Mouse (Mus musculus): ENCODE measurements at regions not wholly inside any gene's neighbourhood (a gene's known extent, or its start where the extent isn't known, plus 50 kb on each side); places are given as distances from the start of the nearest gene placed in this dataset.

- H3K4me3 ChIP-seq (replicated peaks): no peak overlapping the region
- 88% methylated on average over 1 of the region's 1 CpGs for WGBS
- H3K36me3 ChIP-seq: no peaks in the 10 kb centered on the region
- no peak for ATAC-seq (ENCODE audit: insufficient number of reproducible peaks, low FRiP score, low TSS enrichment, low read depth)
- no peaks in the 10 kb centered on the region for H3K27me3 ChIP-seq
- H3K4me2 ChIP-seq (replicated peaks): no peak overlapping the region
- H3K4me1 ChIP-seq: no peaks in the 10 kb centered on the region
- H3K9me3 ChIP-seq (replicated peaks): no peaks in the 10 kb centered on the region
- H3K27ac ChIP-seq (replicated peaks): no peak overlapping the region
- no peak overlapping the region for H3K9ac ChIP-seq
Measured at GRCm38 (mm10) chr14:97694238-97694637, 475.3 kb downstream of the Dach1 start.

GRCm38 (mm10) chr14:97684617-97685016, 484.9 kb downstream of the Dach1 start:
- H3K27me3 ChIP-seq: no peaks in the 10 kb centered on the region
- no peak for ATAC-seq (ENCODE audit: insufficient number of reproducible peaks, low FRiP score, low TSS enrichment, low read depth)
- H3K9me3 ChIP-seq (replicated peaks): no peaks in the 10 kb centered on the region
- H3K27ac ChIP-seq (replicated peaks): no peak overlapping the region
- H3K9ac ChIP-seq: no peak overlapping the region
- WGBS: 85% methylated on average over 3 of the region's 3 CpGs
- H3K36me3 ChIP-seq: no peaks in the 10 kb centered on the region
- H3K4me1 ChIP-seq: no peaks in the 10 kb centered on the region
- no peak overlapping the region for H3K4me2 ChIP-seq (replicated peaks)
- H3K4me3 ChIP-seq (replicated peaks): no peak overlapping the region

- no peak for ATAC-seq (ENCODE audit: insufficient number of reproducible peaks, low FRiP score, low TSS enrichment, low read depth)
- Histone ChIP-seq H3K9me3 (replicated peaks) (no peaks in the 10 kb centered on the region), H3K27ac (replicated peaks) (no peak overlapping the region), H3K4me1 (no peaks in the 10 kb centered on the region), H3K9ac (no peak overlapping the region), H3K36me3 (no peaks in the 10 kb centered on the region), H3K4me2 (replicated peaks) (no peak overlapping the region), H3K4me3 (replicated peaks) (no peak overlapping the region), H3K27me3 (no peaks in the 10 kb centered on the region)
- 69% methylated on average over 2 of the region's 2 CpGs for WGBS
Measured at GRCm38 (mm10) chr14:97667806-97668205, 501.8 kb downstream of the Dach1 start.

- H3K4me2 ChIP-seq (replicated peaks): no peak overlapping the region
- H3K9ac ChIP-seq: no peak overlapping the region
- no peak for ATAC-seq (ENCODE audit: insufficient number of reproducible peaks, low FRiP score, low TSS enrichment, low read depth)
- no peak overlapping the region for H3K27ac ChIP-seq (replicated peaks)
- H3K27me3 ChIP-seq: no peaks in the 10 kb centered on the region
- H3K4me3 ChIP-seq (replicated peaks): no peak overlapping the region
- H3K9me3 ChIP-seq (replicated peaks): no peaks in the 10 kb centered on the region
- H3K36me3 ChIP-seq: no peaks in the 10 kb centered on the region
- WGBS: 81% methylated on average over 4 of the region's 4 CpGs
- H3K4me1 ChIP-seq: no peaks in the 10 kb centered on the region
Measured at GRCm38 (mm10) chr14:97638187-97638792, 531.3 kb downstream of the Dach1 start.

GRCm38 (mm10) chr14:97611438-97611837, 558.1 kb downstream of the Dach1 start:
- Histone ChIP-seq H3K4me1 (no peaks in the 10 kb centered on the region), H3K4me3 (replicated peaks) (no peak overlapping the region), H3K9ac (no peak overlapping the region), H3K27me3 (no peaks in the 10 kb centered on the region), H3K4me2 (replicated peaks) (no peak overlapping the region), H3K27ac (replicated peaks) (no peak overlapping the region), H3K9me3 (replicated peaks) (no peaks in the 10 kb centered on the region), H3K36me3 (no peaks in the 10 kb centered on the region)
- ATAC-seq (ENCODE audit: insufficient number of reproducible peaks, low FRiP score, low TSS enrichment, low read depth): no peak
- 77% methylated on average over 1 of the region's 1 CpGs for WGBS

- no peaks in the 10 kb centered on the region for H3K9me3 ChIP-seq (replicated peaks)
Measured at GRCm38 (mm10) chr14:97596694-97597093, 572.9 kb downstream of the Dach1 start.

GRCm38 (mm10) chr14:97588611-97589010, 581.0 kb downstream of the Dach1 start:
- H3K4me1 ChIP-seq: peaks cover 6% of the 10 kb centered on the region; the same call in 1 of the 2 replicates
- H3K27ac ChIP-seq (replicated peaks): no peak overlapping the region

More at GRCm38 (mm10) chr14:97596694-97597093, 572.9 kb downstream of the Dach1 start:
- no peak for ATAC-seq (ENCODE audit: insufficient number of reproducible peaks, low FRiP score, low TSS enrichment, low read depth)
- no peaks in the 10 kb centered on the region for H3K4me1 ChIP-seq
- no peak overlapping the region for H3K4me3 ChIP-seq (replicated peaks)
- H3K27ac ChIP-seq (replicated peaks): no peak overlapping the region
- H3K36me3 ChIP-seq: no peaks in the 10 kb centered on the region
- no peak overlapping the region for H3K9ac ChIP-seq
- no peaks in the 10 kb centered on the region for H3K27me3 ChIP-seq
- WGBS: 48% methylated on average over 5 of the region's 5 CpGs
- H3K4me2 ChIP-seq (replicated peaks): no peak overlapping the region

GRCm38 (mm10) chr14:97588182-97588581, 581.4 kb downstream of the Dach1 start:
- no peak overlapping the region for H3K9ac ChIP-seq
- H3K9me3 ChIP-seq (replicated peaks): no peaks in the 10 kb centered on the region
- H3K27me3 ChIP-seq: no peaks in the 10 kb centered on the region
- ATAC-seq (ENCODE audit: insufficient number of reproducible peaks, low FRiP score, low TSS enrichment, low read depth): peak; percentile 57; the same call in 1 of the 2 replicates
- no peak overlapping the region for H3K27ac ChIP-seq (replicated peaks)
- peaks cover 6% of the 10 kb centered on the region; the same call in 1 of the 2 replicates for H3K4me1 ChIP-seq
- H3K4me2 ChIP-seq (replicated peaks): peak overlapping the region; percentile 15; the same call in 1 of the 2 replicates
- no peak overlapping the region for H3K4me3 ChIP-seq (replicated peaks)
- H3K36me3 ChIP-seq: no peaks in the 10 kb centered on the region
- 11% methylated on average over 7 of the region's 7 CpGs for WGBS

More at GRCm38 (mm10) chr14:97588611-97589010, 581.0 kb downstream of the Dach1 start:
- no peak overlapping the region for H3K4me3 ChIP-seq (replicated peaks)
- H3K36me3 ChIP-seq: no peaks in the 10 kb centered on the region
- no peak for ATAC-seq (ENCODE audit: insufficient number of reproducible peaks, low FRiP score, low TSS enrichment, low read depth)
- peak overlapping the region; percentile 15; the same call in 1 of the 2 replicates for H3K4me2 ChIP-seq (replicated peaks)
- H3K27me3 ChIP-seq: no peaks in the 10 kb centered on the region
- no peak overlapping the region for H3K9ac ChIP-seq
- whole genome bisulfite sequencing: 51% methylated on average over 4 of the region's 4 CpGs
- H3K9me3 ChIP-seq (replicated peaks): no peaks in the 10 kb centered on the region

- H3K27me3 ChIP-seq: no peaks in the 10 kb centered on the region
- 13% methylated on average over 4 of the region's 4 CpGs for WGBS
- peaks cover 6% of the 10 kb centered on the region; the same call in 1 of the 2 replicates for H3K4me1 ChIP-seq
- no peak overlapping the region for H3K4me2 ChIP-seq (replicated peaks)
- no peak overlapping the region for H3K9ac ChIP-seq
- no peak overlapping the region for H3K27ac ChIP-seq (replicated peaks)
- no peaks in the 10 kb centered on the region for H3K36me3 ChIP-seq
- no peak overlapping the region for H3K4me3 ChIP-seq (replicated peaks)
- ATAC-seq (ENCODE audit: insufficient number of reproducible peaks, low FRiP score, low TSS enrichment, low read depth): no peak
- H3K9me3 ChIP-seq (replicated peaks): no peaks in the 10 kb centered on the region
Measured at GRCm38 (mm10) chr14:97586962-97587361, 582.6 kb downstream of the Dach1 start.

- 60% methylated on average over 1 of the region's 1 CpGs for WGBS
- Histone ChIP-seq H3K27ac (replicated peaks) (no peak overlapping the region), H3K4me2 (replicated peaks) (no peak overlapping the region), H3K4me1 (no peaks in the 10 kb centered on the region), H3K9me3 (replicated peaks) (no peaks in the 10 kb centered on the region), H3K36me3 (no peaks in the 10 kb centered on the region), H3K27me3 (no peaks in the 10 kb centered on the region), H3K9ac (no peak overlapping the region), H3K4me3 (replicated peaks) (no peak overlapping the region)
- ATAC-seq (ENCODE audit: insufficient number of reproducible peaks, low FRiP score, low TSS enrichment, low read depth): no peak
Measured at GRCm38 (mm10) chr14:97570274-97570673, 599.3 kb downstream of the Dach1 start.

- no peak overlapping the region for H3K9ac ChIP-seq
- no peaks in the 10 kb centered on the region for H3K4me1 ChIP-seq
- ATAC-seq (ENCODE audit: insufficient number of reproducible peaks, low FRiP score, low TSS enrichment, low read depth): no peak
- no peaks in the 10 kb centered on the region for H3K36me3 ChIP-seq
- H3K4me3 ChIP-seq (replicated peaks): no peak overlapping the region
- H3K27me3 ChIP-seq: no peaks in the 10 kb centered on the region
- H3K9me3 ChIP-seq (replicated peaks): no peaks in the 10 kb centered on the region
- no peak overlapping the region for H3K4me2 ChIP-seq (replicated peaks)
- no peak overlapping the region for H3K27ac ChIP-seq (replicated peaks)
- WGBS: 34% methylated on average over 7 of the region's 7 CpGs
Measured at GRCm38 (mm10) chr14:97560121-97560907, 609.3 kb downstream of the Dach1 start.

Measured in embryonic facial prominence, embryonic 15.5 days (tissue).